Mouse (Mus musculus): Measurements from ENCODE around the gene Agbl2. TPM values are rescaled to one million over a fixed set of nuclear protein-coding genes. Genes with fewer than 3 reads are reported as not detected.

Agbl2 gene
- total RNA-seq, 1 experiment, result 0.27 TPM

GRCm38 (mm10) chr2:90825515-90826172 is 43.1 kb downstream of the Agbl2 start:
- Histone ChIP-seq H3K4me3 (ENCODE audit: insufficient read depth in 1 of 2, low read depth in 1 of 2, low read length in 2 of 2, poor library complexity in 1 of 2, severe bottlenecking in 1 of 2) (no peak overlapping the region), H3K27ac (ENCODE audit: insufficient read depth, low read depth, low read length, poor library complexity, severe bottlenecking) (no peak overlapping the region), H3K9ac (ENCODE audit: insufficient read depth, low read depth, low read length, poor library complexity, severe bottlenecking) (no peak overlapping the region), H3K4me1 (ENCODE audit: control insufficient read depth in 2 of 2, insufficient read depth in 2 of 2, low read length in 2 of 2, poor library complexity in 1 of 2) (peaks cover 0 to 10% of the 10 kb centered on the region in 2 experiments; a peak in 2 of 4 replicates), H3K9me3 (ENCODE audit: control insufficient read depth, insufficient read depth, low read depth, low read length) (no peaks in the 10 kb centered on the region), H3K36me3 (ENCODE audit: control insufficient read depth, insufficient read depth, low read length, poor library complexity, severe bottlenecking) (no peaks in the 10 kb centered on the region)
- in situ Hi-C loops (cut with MboI; ENCODE audit: low sequenced_read_pairs in 2 of 2, unreplicated experiment in 2 of 2), result no loop called here
- no peak for DNase-seq (ENCODE audit: low read depth, low spot score)
- no peak for TF ChIP-seq CHD2 (IDR thresholded peaks at IDR 0.05; ENCODE audit: low read depth, low read length)
- no peak for TF ChIP-seq MAFK (IDR thresholded peaks at IDR 0.05; ENCODE audit: insufficient read depth, low read depth, low read length)
- TF ChIP-seq ZNF384 (IDR thresholded peaks at IDR 0.05; ENCODE audit: low read depth, low read length), result no peak
- TF ChIP-seq HCFC1 (IDR thresholded peaks at IDR 0.05; ENCODE audit: borderline replicate concordance, insufficient read depth, low read length), result no peak
- TF ChIP-seq ZC3H11A (IDR thresholded peaks at IDR 0.05; ENCODE audit: borderline replicate concordance, low read depth, low read length), result no peak

- Histone ChIP-seq H3K27ac (ENCODE audit: insufficient read depth, low read depth, low read length, poor library complexity, severe bottlenecking) (no peak overlapping the region), H3K4me3 (ENCODE audit: insufficient read depth in 1 of 2, low read depth in 1 of 2, low read length in 2 of 2, poor library complexity in 1 of 2, severe bottlenecking in 1 of 2) (no peak overlapping the region), H3K9me3 (ENCODE audit: control insufficient read depth, insufficient read depth, low read depth, low read length) (no peaks in the 10 kb centered on the region), H3K9ac (ENCODE audit: insufficient read depth, low read depth, low read length, poor library complexity, severe bottlenecking) (no peak overlapping the region), H3K36me3 (ENCODE audit: control insufficient read depth, insufficient read depth, low read length, poor library complexity, severe bottlenecking) (no peaks in the 10 kb centered on the region), H3K4me1 (ENCODE audit: control insufficient read depth in 2 of 2, insufficient read depth in 2 of 2, low read length in 2 of 2, poor library complexity in 1 of 2) (peaks cover 0 to 3% of the 10 kb centered on the region in 2 experiments; a peak in 1 of 4 replicates)
- TF ChIP-seq CHD2 (IDR thresholded peaks at IDR 0.05; ENCODE audit: low read depth, low read length) (no peak), MAFK (IDR thresholded peaks at IDR 0.05; ENCODE audit: insufficient read depth, low read depth, low read length) (no peak), ZNF384 (IDR thresholded peaks at IDR 0.05; ENCODE audit: low read depth, low read length) (no peak), ZC3H11A (IDR thresholded peaks at IDR 0.05; ENCODE audit: borderline replicate concordance, low read depth, low read length) (no peak), HCFC1 (IDR thresholded peaks at IDR 0.05; ENCODE audit: borderline replicate concordance, insufficient read depth, low read length) (no peak)
- in situ Hi-C loops (cut with MboI; ENCODE audit: low sequenced_read_pairs in 2 of 2, unreplicated experiment in 2 of 2), result no loop called here
- no peak for DNase-seq (ENCODE audit: low read depth, low spot score)
Observed at GRCm38 (mm10) chr2:90828739-90829138, 46.2 kb downstream of the Agbl2 start.

GRCm38 (mm10) chr2:90833502-90833901 is 51.0 kb downstream of the Agbl2 start:
- no peak for DNase-seq (ENCODE audit: low read depth, low spot score)
- H3K27ac ChIP-seq (ENCODE audit: insufficient read depth, low read depth, low read length, poor library complexity, severe bottlenecking), result no peak overlapping the region
- in situ Hi-C loops (cut with MboI; ENCODE audit: low sequenced_read_pairs in 2 of 2, unreplicated experiment in 2 of 2), result no loop called here
- no peaks in the 10 kb centered on the region for H3K9me3 ChIP-seq (ENCODE audit: control insufficient read depth, insufficient read depth, low read depth, low read length)
- no peaks in the 10 kb centered on the region for H3K36me3 ChIP-seq (ENCODE audit: control insufficient read depth, insufficient read depth, low read length, poor library complexity, severe bottlenecking)
- TF ChIP-seq HCFC1 (IDR thresholded peaks at IDR 0.05; ENCODE audit: borderline replicate concordance, insufficient read depth, low read length), result no peak
- no peak for TF ChIP-seq ZC3H11A (IDR thresholded peaks at IDR 0.05; ENCODE audit: borderline replicate concordance, low read depth, low read length)
- no peak for TF ChIP-seq ZNF384 (IDR thresholded peaks at IDR 0.05; ENCODE audit: low read depth, low read length)
- TF ChIP-seq MAFK (IDR thresholded peaks at IDR 0.05; ENCODE audit: insufficient read depth, low read depth, low read length), result no peak
- TF ChIP-seq CHD2 (IDR thresholded peaks at IDR 0.05; ENCODE audit: low read depth, low read length), result no peak
- H3K4me1 ChIP-seq (ENCODE audit: control insufficient read depth in 2 of 2, insufficient read depth in 2 of 2, low read length in 2 of 2, poor library complexity in 1 of 2), result no peaks in the 10 kb centered on the region
- H3K4me3 ChIP-seq (ENCODE audit: insufficient read depth in 1 of 2, low read depth in 1 of 2, low read length in 2 of 2, poor library complexity in 1 of 2, severe bottlenecking in 1 of 2), result no peak overlapping the region
- H3K9ac ChIP-seq (ENCODE audit: insufficient read depth, low read depth, low read length, poor library complexity, severe bottlenecking), result no peak overlapping the region

GRCm38 (mm10) chr2:90838621-90839020 is 56.1 kb downstream of the Agbl2 start:
- no peaks in the 10 kb centered on the region for H3K9me3 ChIP-seq (ENCODE audit: control insufficient read depth, insufficient read depth, low read depth, low read length)
- no peak overlapping the region for H3K4me3 ChIP-seq (ENCODE audit: insufficient read depth in 1 of 2, low read depth in 1 of 2, low read length in 2 of 2, poor library complexity in 1 of 2, severe bottlenecking in 1 of 2)
- H3K9ac ChIP-seq (ENCODE audit: insufficient read depth, low read depth, low read length, poor library complexity, severe bottlenecking), result no peak overlapping the region
- no peak for TF ChIP-seq HCFC1 (IDR thresholded peaks at IDR 0.05; ENCODE audit: borderline replicate concordance, insufficient read depth, low read length)
- TF ChIP-seq CHD2 (IDR thresholded peaks at IDR 0.05; ENCODE audit: low read depth, low read length), result no peak
- no peak for TF ChIP-seq ZNF384 (IDR thresholded peaks at IDR 0.05; ENCODE audit: low read depth, low read length)
- no peak for TF ChIP-seq ZC3H11A (IDR thresholded peaks at IDR 0.05; ENCODE audit: borderline replicate concordance, low read depth, low read length)
- no peak for TF ChIP-seq MAFK (IDR thresholded peaks at IDR 0.05; ENCODE audit: insufficient read depth, low read depth, low read length)
- in situ Hi-C loops (cut with MboI; ENCODE audit: low sequenced_read_pairs in 2 of 2, unreplicated experiment in 2 of 2), result no loop called here
- H3K36me3 ChIP-seq (ENCODE audit: control insufficient read depth, insufficient read depth, low read length, poor library complexity, severe bottlenecking), result no peaks in the 10 kb centered on the region
- no peak overlapping the region for H3K27ac ChIP-seq (ENCODE audit: insufficient read depth, low read depth, low read length, poor library complexity, severe bottlenecking)
- no peaks in the 10 kb centered on the region for H3K4me1 ChIP-seq (ENCODE audit: control insufficient read depth in 2 of 2, insufficient read depth in 2 of 2, low read length in 2 of 2, poor library complexity in 1 of 2)
- DNase-seq (ENCODE audit: low read depth, low spot score), result no peak

Measured in ES-E14 (cell line).